ENCODE assay signal across 8 mouse cellular contexts in the genomic region with DNA sequence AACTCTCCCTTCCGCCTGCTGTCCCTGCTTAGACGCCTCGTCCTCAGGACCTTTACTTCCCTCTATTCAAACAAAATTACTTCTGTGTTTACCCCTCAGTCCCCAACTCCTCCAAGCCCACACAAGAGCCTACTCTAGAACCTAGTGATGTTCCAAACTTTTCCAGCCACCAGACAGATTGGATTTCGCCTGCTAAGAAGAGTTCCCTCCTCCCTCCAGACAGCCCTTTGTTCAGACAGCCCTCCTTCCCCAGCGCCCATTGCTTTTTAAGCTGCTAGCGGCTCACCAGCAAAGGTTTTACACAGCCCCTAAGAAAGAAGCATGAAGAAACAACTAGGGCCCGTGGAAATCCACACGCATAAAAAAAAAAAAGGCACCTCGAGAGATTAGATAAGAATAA. TPM values are rescaled to one million over a fixed set of nuclear protein-coding genes. Genes with fewer than 3 reads are reported as not detected.
DNase-seq lines count a peak whose midpoint lies in the region; ATAC-seq and TF ChIP-seq lines count a peak whose summit lies in the region.

No protein-coding gene starts in this region.

- no peak for TF ChIP-seq CTCF in intestine, postnatal 0 days (IDR thresholded peaks at IDR 0.05; ENCODE audit: low read depth)
- TF ChIP-seq CTCF in midbrain, postnatal 0 days (IDR thresholded peaks at IDR 0.05), result no peak

- ATAC-seq in kidney, embryonic 15.5 days (replicated peaks; ENCODE audit: low FRiP score), result no peak
- no peak for ATAC-seq in forebrain, embryonic 11.5 days (replicated peaks; ENCODE audit: low FRiP score)
- ATAC-seq in intestine, postnatal 0 days, result no peak
- ATAC-seq in midbrain, postnatal 0 days (ENCODE audit: low FRiP score), result no peak

- peak overlapping the region; percentile 84; the same call in 1 of the 2 replicates for H3K4me3 ChIP-seq in kidney, embryonic 15.5 days (replicated peaks)
- H3K4me3 ChIP-seq in forebrain, embryonic 11.5 days (ENCODE audit: low read depth, low read length), result peak overlapping the region; percentile 55; the same call in 1 of the 2 replicates
- H3K4me3 ChIP-seq in intestine, postnatal 0 days (ENCODE audit: low read depth, low read length), result no peak overlapping the region
- peak overlapping the region; percentile 70 for H3K4me3 ChIP-seq in midbrain, postnatal 0 days (ENCODE audit: low read depth, low read length)

- peak overlapping the region; percentile 97 for H3K4me2 ChIP-seq in kidney, embryonic 15.5 days
- peak overlapping the region; percentile 59; the same call in 1 of the 2 replicates for H3K4me2 ChIP-seq in forebrain, embryonic 11.5 days (ENCODE audit: low read depth, low read length, severe bottlenecking)
- peak overlapping the region; percentile 98; the same call in 1 of the 2 replicates for H3K4me2 ChIP-seq in intestine, postnatal 0 days (replicated peaks; ENCODE audit: low read depth)
- peak overlapping the region; percentile 58 for H3K4me2 ChIP-seq in midbrain, postnatal 0 days (ENCODE audit: low read depth, low read length, poor library complexity, severe bottlenecking)

- DNase-seq in kidney, adult 8-10 months, result no peak
- no peak for DNase-seq in forebrain, embryonic 11.5 days (ENCODE audit: low spot score)
- no peak for DNase-seq in midbrain, postnatal 0 days (ENCODE audit: low spot score)
- no peak for DNase-seq in Muller cell, postnatal 12 days (ENCODE audit: inconsistent ontology term)
- DNase-seq in retina, postnatal 1 day, result no peak
- no peak for DNase-seq in spleen, adult 12 weeks (ENCODE audit: low spot score)

- H3K36me3 ChIP-seq in kidney, embryonic 15.5 days, result no peaks in the 10 kb centered on the region
- no peaks in the 10 kb centered on the region; the same call in 1 of the 2 replicates for H3K36me3 ChIP-seq in forebrain, embryonic 11.5 days (ENCODE audit: control insufficient read depth, insufficient read depth, low read length)
- H3K36me3 ChIP-seq in intestine, postnatal 0 days (ENCODE audit: control insufficient read depth, insufficient read depth), result no peaks in the 10 kb centered on the region
- no peaks in the 10 kb centered on the region for H3K36me3 ChIP-seq in midbrain, postnatal 0 days (ENCODE audit: insufficient read depth, low read length)

- H3K4me1 ChIP-seq in kidney, embryonic 15.5 days, result peaks cover 54% of the 10 kb centered on the region
- peaks cover 7% of the 10 kb centered on the region for H3K4me1 ChIP-seq in forebrain, embryonic 11.5 days (replicated peaks; ENCODE audit: control insufficient read depth, insufficient read depth, low read length)
- peaks cover 4% of the 10 kb centered on the region for H3K4me1 ChIP-seq in intestine, postnatal 0 days (replicated peaks; ENCODE audit: control insufficient read depth, insufficient read depth, low read length)
- no peaks in the 10 kb centered on the region; the same call in 1 of the 2 replicates for H3K4me1 ChIP-seq in midbrain, postnatal 0 days (ENCODE audit: insufficient read depth, low read length)

- H3K9me3 ChIP-seq in kidney, embryonic 15.5 days (replicated peaks), result no peaks in the 10 kb centered on the region
- no peaks in the 10 kb centered on the region; the same call in 1 of the 2 replicates for H3K9me3 ChIP-seq in forebrain, embryonic 11.5 days (ENCODE audit: control insufficient read depth, low read length)
- no peaks in the 10 kb centered on the region for H3K9me3 ChIP-seq in intestine, postnatal 0 days (ENCODE audit: control insufficient read depth)
- no peaks in the 10 kb centered on the region for H3K9me3 ChIP-seq in midbrain, postnatal 0 days (ENCODE audit: low read length)

- 0 out of 2 replicates have a peak, but pooled peaks cover 3% of the 10 kb centered on the region for H3K27me3 ChIP-seq in kidney, embryonic 15.5 days
- H3K27me3 ChIP-seq in forebrain, embryonic 11.5 days (ENCODE audit: control insufficient read depth, insufficient read depth, low read length), result no peaks in the 10 kb centered on the region
- H3K27me3 ChIP-seq in intestine, postnatal 0 days (replicated peaks; ENCODE audit: control insufficient read depth, insufficient read depth, low read length), result no peaks in the 10 kb centered on the region
- no peaks in the 10 kb centered on the region for H3K27me3 ChIP-seq in midbrain, postnatal 0 days (ENCODE audit: insufficient read depth, low read length)

- 44% methylated on average over 9 of the region's 9 CpGs for WGBS in kidney, embryonic 15.5 days
- 19% methylated on average over 9 of the region's 9 CpGs for WGBS in forebrain, embryonic 11.5 days
- WGBS in intestine, postnatal 0 days, result 61% methylated on average over 9 of the region's 9 CpGs
- WGBS in midbrain, postnatal 0 days, result 19% methylated on average over 9 of the region's 9 CpGs

- H3K27ac ChIP-seq in kidney, embryonic 15.5 days, result no peak overlapping the region
- H3K27ac ChIP-seq in forebrain, embryonic 11.5 days (ENCODE audit: low read depth, low read length), result no peak overlapping the region
- H3K27ac ChIP-seq in intestine, postnatal 0 days (ENCODE audit: low read depth, low read length), result no peak overlapping the region
- H3K27ac ChIP-seq in midbrain, postnatal 0 days (ENCODE audit: low read depth, low read length), result no peak overlapping the region

- no peak overlapping the region for H3K9ac ChIP-seq in kidney, embryonic 15.5 days
- no peak overlapping the region for H3K9ac ChIP-seq in forebrain, embryonic 11.5 days (ENCODE audit: low read length)
- H3K9ac ChIP-seq in intestine, postnatal 0 days (ENCODE audit: low read depth, low read length), result no peak overlapping the region
- H3K9ac ChIP-seq in midbrain, postnatal 0 days (replicated peaks; ENCODE audit: low read length, poor library complexity, severe bottlenecking), result peak overlapping the region; percentile 77; the same call in 1 of the 2 replicates

RNA-seq across cellular contexts. Expression of gene Tiam1, which starts 2.0 kb away (rescaled TPM):
- 18.6 and 19.0 TPM in 2 replicates for polyA plus RNA-seq in kidney, embryonic 15.5 days (2015; fragmentation: Nextera tagmentation; extraction: Ambion mirVana)
- 22.7 and 30.4 TPM in 2 replicates for polyA plus RNA-seq in forebrain, embryonic 11.5 days (2014; fragmentation: Nextera tagmentation; extraction: Ambion mirVana)
- polyA plus RNA-seq in intestine, postnatal 0 days (2015; fragmentation: Nextera tagmentation; extraction: Ambion mirVana), result 3.0 and 3.3 TPM in 2 replicates
- total RNA-seq in midbrain, postnatal 0 days (2014; rRNA removed), result 26.3 and 26.9 TPM in 2 replicates
- 15.5 and 17.6 TPM in 2 replicates for polyA plus RNA-seq in midbrain, postnatal 0 days (2015; fragmentation: Nextera tagmentation; extraction: Ambion mirVana)
